Mouse (Mus musculus) heart, embryonic 11.5 days (tissue): ENCODE measurements around the gene Fam160a1. TPM values are rescaled to one million over a fixed set of nuclear protein-coding genes. Genes with fewer than 3 reads are reported as not detected.
A peak's percentile ranks its signal among the peaks of the same experiment; 100 is the strongest.

Experiments
- ATAC-seq: fragments of 200-750 bp; cut with Nextera tagmentation; replicated peaks from 2 replicates; pipeline ENCODE4 v1.8.0; 2017; ENCODE audit warnings: moderate library complexity; ENCODE audit not compliant: insufficient number of reproducible peaks, low FRiP score, low TSS enrichment
- H3K27ac ChIP-seq: fragments of 300-500 bp; sonication (generic); 2 replicates; pipeline ENCODE4 v1.5.1; 2014; ENCODE audit warnings: mild to moderate bottlenecking, low read depth, low read length
- H3K27me3 ChIP-seq: fragments of 300-500 bp; sonication (generic); 2 replicates; pipeline ENCODE4 v1.6.1; 2014; ENCODE audit warnings: mild to moderate bottlenecking, low read length, mixed read lengths; ENCODE audit not compliant: control insufficient read depth, insufficient read depth
- H3K36me3 ChIP-seq: fragments of 300-500 bp; sonication (generic); 2 replicates; pipeline ENCODE4 v1.6.1; 2014; ENCODE audit warnings: mild to moderate bottlenecking, low read length, moderate library complexity, mixed read lengths; ENCODE audit not compliant: control insufficient read depth, insufficient read depth
- H3K4me1 ChIP-seq: fragments of 300-500 bp; sonication (generic); 2 replicates; pipeline ENCODE4 v1.6.1; 2014; ENCODE audit warnings: low read length; ENCODE audit not compliant: control insufficient read depth, insufficient read depth
- H3K4me2 ChIP-seq: fragments of 300-500 bp; sonication (generic); 2 replicates; pipeline ENCODE4 v1.6.1; 2014; ENCODE audit warnings: mild to moderate bottlenecking, moderate library complexity
- H3K4me3 ChIP-seq: fragments of 300-500 bp; sonication (generic); 2 replicates; pipeline ENCODE4 v1.5.1; 2014; ENCODE audit warnings: low read depth, low read length
- H3K9ac ChIP-seq: fragments of 300-500 bp; sonication (generic); 2 replicates; pipeline ENCODE4 v1.6.1; 2014; ENCODE audit warnings: mild to moderate bottlenecking, low read depth, low read length, moderate library complexity
- H3K9me3 ChIP-seq: fragments of 300-500 bp; sonication (generic); replicated peaks from 2 replicates; pipeline ENCODE4 v1.6.1; 2016; ENCODE audit warnings: low read length; ENCODE audit not compliant: control insufficient read depth
- WGBS: fragments of 180-500 bp; shearing (Covaris S2); extraction: QIAGEN DNeasy Blood & Tissue Kit; methylation state at CpG from one replicate; pipeline ENCODE4 v1.1.7; 2014; ENCODE audit not compliant: insufficient replicate concordance; 5-methylcytosine and 5-hydroxymethylcytosine counted together
- polyA plus RNA-seq: library from polyadenylated mRNA; unstranded; fragments of >200 nt; fragmentation: Nextera tagmentation; extraction: Ambion mirVana; gene quantifications from 2 replicates; pipeline ENCODE4 v1.2.1, GENCODE M21; 2014

Fam160a1 gene
- polyA plus RNA-seq, 1 experiment from 2014 or later: 2.7 TPM

- WGBS: 86% methylated on average over 3 of the region's 3 CpGs
- no peaks in the 10 kb centered on the region for H3K36me3 ChIP-seq
- H3K9ac ChIP-seq: no peak overlapping the region
- H3K27ac ChIP-seq: no peak overlapping the region
- no peaks in the 10 kb centered on the region for H3K27me3 ChIP-seq
- H3K4me2 ChIP-seq: no peak overlapping the region
- peaks cover 7% of the 10 kb centered on the region; the same call in 1 of the 2 replicates for H3K4me1 ChIP-seq
- H3K9me3 ChIP-seq: no peaks in the 10 kb centered on the region
- ATAC-seq: no peak
- H3K4me3 ChIP-seq: no peak overlapping the region
Measured at GRCm38 (mm10) chr3:85855043-85855442, 38.0 kb upstream of the Fam160a1 start.

GRCm38 (mm10) chr3:85854143-85854542, 37.1 kb upstream of the Fam160a1 start:
- Histone ChIP-seq H3K36me3 (no peaks in the 10 kb centered on the region), H3K27ac (no peak overlapping the region), H3K4me3 (no peak overlapping the region), H3K4me1 (peaks cover 7% of the 10 kb centered on the region; the same call in 1 of the 2 replicates), H3K27me3 (no peaks in the 10 kb centered on the region), H3K4me2 (no peak overlapping the region), H3K9me3 (no peaks in the 10 kb centered on the region), H3K9ac (no peak overlapping the region)
- WGBS: 83% methylated on average over 6 of the region's 6 CpGs
- no peak for ATAC-seq

- H3K27me3 ChIP-seq: no peaks in the 10 kb centered on the region
- no peak overlapping the region for H3K4me3 ChIP-seq
- ATAC-seq: no peak
- no peak overlapping the region for H3K4me2 ChIP-seq
- peaks cover 6% of the 10 kb centered on the region; the same call in 1 of the 2 replicates for H3K4me1 ChIP-seq
- 67% methylated on average over 4 of the region's 4 CpGs for WGBS
- H3K9ac ChIP-seq: no peak overlapping the region
- no peaks in the 10 kb centered on the region for H3K9me3 ChIP-seq
- H3K27ac ChIP-seq: no peak overlapping the region
- no peaks in the 10 kb centered on the region for H3K36me3 ChIP-seq
Measured at GRCm38 (mm10) chr3:85853715-85854114, 36.6 kb upstream of the Fam160a1 start.

- 40% methylated on average over 1 of the region's 1 CpGs for WGBS
- ATAC-seq: no peak
- H3K9ac ChIP-seq: no peak overlapping the region
Measured at GRCm38 (mm10) chr3:85850079-85850478, 33.0 kb upstream of the Fam160a1 start.

GRCm38 (mm10) chr3:85846316-85846715, 29.2 kb upstream of the Fam160a1 start:
- ATAC-seq: no peak
- 89% methylated on average over 1 of the region's 1 CpGs for WGBS
- no peaks in the 10 kb centered on the region for H3K36me3 ChIP-seq
- no peak overlapping the region for H3K4me2 ChIP-seq
- H3K4me3 ChIP-seq: no peak overlapping the region
- 0 out of 2 replicates have a peak, but pooled peaks cover 6% of the 10 kb centered on the region for H3K4me1 ChIP-seq
- H3K9me3 ChIP-seq: 0 out of 2 replicates have a peak, but pooled peaks cover 2% of the 10 kb centered on the region
- no peaks in the 10 kb centered on the region for H3K27me3 ChIP-seq
- no peak overlapping the region for H3K9ac ChIP-seq
- no peak overlapping the region for H3K27ac ChIP-seq

More at GRCm38 (mm10) chr3:85850079-85850478, 33.0 kb upstream of the Fam160a1 start:
- Histone ChIP-seq H3K4me3 (no peak overlapping the region), H3K27me3 (no peaks in the 10 kb centered on the region), H3K4me1 (no peaks in the 10 kb centered on the region), H3K9me3 (0 out of 2 replicates have a peak, but pooled peaks cover 2% of the 10 kb centered on the region), H3K36me3 (no peaks in the 10 kb centered on the region), H3K4me2 (no peak overlapping the region), H3K27ac (no peak overlapping the region)

- 0 out of 2 replicates have a peak, but pooled peaks cover 2% of the 10 kb centered on the region for H3K9me3 ChIP-seq
- H3K9ac ChIP-seq: no peak overlapping the region
- H3K27ac ChIP-seq: no peak overlapping the region
- no peak overlapping the region for H3K4me3 ChIP-seq
- 0 out of 2 replicates have a peak, but pooled peaks cover 6% of the 10 kb centered on the region for H3K4me1 ChIP-seq
- 64% methylated on average over 6 of the region's 6 CpGs for whole genome bisulfite sequencing
- no peaks in the 10 kb centered on the region for H3K27me3 ChIP-seq
- ATAC-seq: no peak
- no peaks in the 10 kb centered on the region for H3K36me3 ChIP-seq
- H3K4me2 ChIP-seq: no peak overlapping the region
Measured at GRCm38 (mm10) chr3:85845341-85845740, 28.2 kb upstream of the Fam160a1 start.

- Histone ChIP-seq H3K9me3 (0 out of 2 replicates have a peak, but pooled peaks cover 2% of the 10 kb centered on the region), H3K27me3 (no peaks in the 10 kb centered on the region), H3K27ac (no peak overlapping the region), H3K9ac (no peak overlapping the region), H3K4me3 (no peak overlapping the region), H3K4me1 (0 out of 2 replicates have a peak, but pooled peaks cover 6% of the 10 kb centered on the region), H3K36me3 (no peaks in the 10 kb centered on the region), H3K4me2 (no peak overlapping the region)
- ATAC-seq: no peak
Measured at GRCm38 (mm10) chr3:85842881-85843218, 25.8 kb upstream of the Fam160a1 start.

GRCm38 (mm10) chr3:85842177-85842880, 25.2 kb upstream of the Fam160a1 start:
- no peaks in the 10 kb centered on the region for H3K36me3 ChIP-seq
- no peak for ATAC-seq
- H3K27me3 ChIP-seq: no peaks in the 10 kb centered on the region
- no peak overlapping the region for H3K4me3 ChIP-seq
- H3K9me3 ChIP-seq: 0 out of 2 replicates have a peak, but pooled peaks cover 2% of the 10 kb centered on the region
- no peak overlapping the region for H3K9ac ChIP-seq
- 0 out of 2 replicates have a peak, but pooled peaks cover 6% of the 10 kb centered on the region for H3K4me1 ChIP-seq
- 35% methylated on average over 9 of the region's 9 CpGs for WGBS
- peak overlapping the region; percentile 43; the same call in 1 of the 2 replicates for H3K27ac ChIP-seq
- H3K4me2 ChIP-seq: no peak overlapping the region
